Mouse (Mus musculus) telencephalon, adult 2 months (tissue): Measurements from ENCODE around the gene Klb.
A peak's percentile ranks its signal among the peaks of the same experiment; 100 is the strongest.
"Not testable (repeated sequence)": the region's sequence is repeated elsewhere in the genome, so short reads cannot be mapped to it uniquely, and the experiment has no call there.

Experiments used
- DNase-seq: peaks from one replicate; pipeline ENCODE4 v3.0.0-alpha.2; 2011; ENCODE audit warnings: low read depth, low spot score

Gene Klb

GRCm38 (mm10) chr5:65348168-65348567, at the start of gene Klb:
TSS of gene Klb (plus strand) at chr5:65348314.
- no peak for DNase-seq

DNA sequence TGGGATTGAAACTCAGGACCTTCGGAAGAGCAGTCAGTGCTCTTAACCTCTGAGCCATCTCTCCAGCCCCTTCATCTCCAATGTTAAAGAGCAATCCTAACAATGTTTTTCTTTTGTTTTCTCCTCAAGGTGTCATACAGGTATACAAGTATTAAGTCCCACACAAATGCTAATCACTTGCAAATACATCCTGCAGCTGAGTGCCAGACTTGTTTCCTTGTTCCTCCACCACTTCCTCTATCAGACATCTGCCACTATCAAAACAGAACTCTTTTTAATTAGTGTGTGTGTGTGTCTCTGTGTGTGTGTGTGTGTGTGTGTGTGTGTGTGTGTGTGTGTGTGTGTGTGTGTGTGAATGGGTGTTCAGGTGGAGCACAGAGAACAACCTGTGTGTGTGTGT, 48.5 kb upstream of the Klb start:
- not testable (repeated sequence) for DNase-seq

DNA sequence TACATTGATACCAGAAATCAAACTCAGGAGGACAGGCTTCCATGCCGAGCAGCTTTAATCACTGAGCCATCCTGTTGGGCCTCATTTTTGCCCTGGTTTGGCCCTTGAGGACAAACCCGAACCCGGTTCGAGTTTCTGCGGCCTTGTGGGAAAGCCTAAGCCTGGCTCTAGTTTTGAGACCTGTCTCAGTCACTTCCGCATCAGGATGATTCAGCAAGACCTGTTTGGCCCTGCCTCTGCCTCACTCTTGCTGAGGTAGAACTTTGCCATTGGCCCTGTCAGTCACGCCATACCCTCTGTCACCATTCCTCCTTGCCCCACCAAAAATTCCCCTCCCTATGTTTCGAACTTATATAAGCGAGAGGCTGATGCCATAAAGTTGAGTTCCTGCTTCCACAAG, 48.0 kb upstream of the Klb start:
- DNase-seq: no peak

- peak; percentile 38 for DNase-seq
Measured at GRCm38 (mm10) chr5:65305516-65305915, 42.6 kb upstream of the Klb start.

DNA sequence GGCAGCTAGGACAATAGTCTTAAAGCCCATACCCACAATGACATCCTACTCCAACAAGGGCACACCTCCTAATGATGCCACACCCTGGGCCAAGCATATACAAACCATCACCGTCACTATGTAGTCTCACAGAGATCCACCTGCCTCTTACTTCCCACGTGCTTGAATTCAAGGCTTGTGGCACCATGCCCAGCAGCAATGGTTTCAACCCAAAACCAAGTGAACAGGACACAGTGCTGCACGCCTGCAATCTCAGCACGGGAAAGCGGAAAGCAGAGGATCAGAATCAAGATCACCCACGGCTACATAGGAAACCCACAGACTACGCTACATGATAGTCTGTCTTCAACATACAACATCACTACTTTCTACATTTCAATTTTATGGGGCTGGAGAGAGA, 39.9 kb upstream of the Klb start:
- no peak for DNase-seq

GRCm38 (mm10) chr5:65308866-65309265, 39.2 kb upstream of the Klb start:
- DNase-seq: no peak

DNA sequence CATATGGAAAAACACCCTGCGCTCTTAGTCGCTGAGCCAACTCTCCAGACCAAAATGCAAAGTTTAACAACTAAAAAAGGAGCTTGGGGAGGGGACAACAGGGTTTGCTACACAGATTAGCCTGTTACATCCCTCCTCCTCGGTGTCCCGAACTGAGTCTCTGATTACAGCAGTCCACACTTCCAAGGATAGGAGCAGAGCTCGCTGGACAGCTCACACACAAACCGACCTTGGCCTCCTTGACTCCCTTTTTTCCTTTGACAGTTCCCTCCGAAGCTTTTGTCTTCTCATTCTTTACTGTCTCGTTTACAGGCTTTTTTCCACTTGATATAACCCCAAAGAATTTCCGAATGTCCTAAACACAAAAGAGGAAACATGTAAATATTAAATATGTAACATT, 28.9 kb upstream of the Klb start:
- DNase-seq: no peak

GRCm38 (mm10) chr5:65322165-65322564, 25.9 kb upstream of the Klb start:
- no peak for DNase-seq

DNA sequence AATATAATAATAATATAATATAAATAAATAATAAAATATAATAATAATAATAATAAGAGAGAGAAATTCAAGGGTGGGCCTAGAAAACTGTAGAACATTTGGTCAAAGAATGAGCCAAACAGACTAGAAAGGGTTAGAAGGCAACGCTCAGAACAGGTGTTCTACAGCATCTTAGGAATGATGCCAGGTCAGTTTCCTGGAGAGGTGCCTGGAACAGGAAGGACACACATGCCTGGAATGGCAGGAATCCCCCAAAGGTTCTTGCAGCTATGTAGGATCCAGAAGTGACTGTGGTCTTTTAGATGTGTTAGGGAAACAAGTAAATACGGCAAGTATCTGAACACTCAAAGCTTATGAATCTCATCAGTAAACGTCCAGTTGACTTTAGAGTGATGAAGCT, 23.8 kb upstream of the Klb start:
- DNase-seq: no peak

DNA sequence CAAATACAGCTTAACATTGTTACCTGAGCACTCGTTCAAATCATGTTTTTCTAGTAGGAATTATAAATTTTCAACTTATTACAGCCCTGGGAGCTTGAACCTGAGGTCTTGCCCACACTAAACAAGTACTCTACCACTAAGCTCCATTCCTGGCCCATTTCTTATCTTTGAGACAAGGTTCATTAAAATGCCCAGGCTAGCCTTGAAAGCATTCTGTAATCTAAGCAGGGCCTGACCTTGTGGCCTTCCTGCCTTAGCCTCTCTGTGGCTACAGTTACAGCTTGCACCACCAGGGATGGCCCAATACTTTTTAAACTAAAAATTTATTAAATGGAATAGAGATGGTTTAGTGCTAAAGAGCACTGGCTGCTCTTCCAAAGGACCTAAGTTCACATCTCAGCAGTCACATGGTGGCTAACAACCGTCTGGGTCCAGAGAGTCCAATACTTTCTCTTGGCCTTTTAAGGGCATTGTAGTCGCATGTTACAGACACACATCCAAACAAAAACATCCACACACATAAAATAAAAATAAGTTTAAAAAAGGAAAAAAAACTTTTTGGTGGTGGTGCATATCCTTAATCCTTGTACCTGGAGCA, 23.3 kb upstream of the Klb start:
- DNase-seq: no peak

GRCm38 (mm10) chr5:65326212-65326611, 21.9 kb upstream of the Klb start:
- no peak for DNase-seq

DNA sequence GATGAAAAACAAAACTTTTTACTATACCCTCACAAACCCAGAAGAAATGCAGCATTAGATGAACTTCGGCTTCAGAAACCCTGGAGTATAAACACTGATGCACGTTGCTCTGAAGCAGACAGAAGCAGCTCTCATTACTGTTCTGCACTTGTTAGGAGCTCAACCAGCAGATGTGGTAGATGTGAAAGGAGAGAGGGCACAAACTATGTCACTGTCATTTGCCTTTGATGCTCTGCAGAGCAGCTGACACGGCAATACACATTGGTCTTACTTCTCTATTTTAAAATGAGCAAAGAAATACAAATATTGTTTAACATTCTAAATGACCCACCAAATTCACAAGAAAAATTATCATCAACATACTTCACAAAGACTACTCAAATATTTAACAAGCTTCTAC, 18.1 kb upstream of the Klb start:
- DNase-seq: no peak

DNA sequence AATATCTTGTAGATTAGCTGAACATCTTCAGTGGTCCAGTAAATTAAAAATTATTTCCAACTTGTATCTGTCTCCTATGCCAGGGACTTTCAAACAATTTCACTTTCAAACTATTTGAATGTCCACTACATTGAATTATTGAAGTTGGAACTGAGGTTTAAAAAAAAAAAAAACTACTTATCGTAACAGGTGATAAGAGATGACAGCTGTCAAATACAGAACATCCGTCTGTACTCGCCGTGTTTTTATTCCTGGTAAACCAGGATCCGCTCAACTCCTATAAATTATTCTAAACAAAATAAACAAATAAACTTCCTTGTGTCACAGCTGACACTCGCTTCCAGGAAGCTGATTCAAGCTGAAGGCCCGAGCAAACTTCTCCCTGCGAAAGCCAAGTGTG, 13.3 kb upstream of the Klb start:
- no peak for DNase-seq

DNA sequence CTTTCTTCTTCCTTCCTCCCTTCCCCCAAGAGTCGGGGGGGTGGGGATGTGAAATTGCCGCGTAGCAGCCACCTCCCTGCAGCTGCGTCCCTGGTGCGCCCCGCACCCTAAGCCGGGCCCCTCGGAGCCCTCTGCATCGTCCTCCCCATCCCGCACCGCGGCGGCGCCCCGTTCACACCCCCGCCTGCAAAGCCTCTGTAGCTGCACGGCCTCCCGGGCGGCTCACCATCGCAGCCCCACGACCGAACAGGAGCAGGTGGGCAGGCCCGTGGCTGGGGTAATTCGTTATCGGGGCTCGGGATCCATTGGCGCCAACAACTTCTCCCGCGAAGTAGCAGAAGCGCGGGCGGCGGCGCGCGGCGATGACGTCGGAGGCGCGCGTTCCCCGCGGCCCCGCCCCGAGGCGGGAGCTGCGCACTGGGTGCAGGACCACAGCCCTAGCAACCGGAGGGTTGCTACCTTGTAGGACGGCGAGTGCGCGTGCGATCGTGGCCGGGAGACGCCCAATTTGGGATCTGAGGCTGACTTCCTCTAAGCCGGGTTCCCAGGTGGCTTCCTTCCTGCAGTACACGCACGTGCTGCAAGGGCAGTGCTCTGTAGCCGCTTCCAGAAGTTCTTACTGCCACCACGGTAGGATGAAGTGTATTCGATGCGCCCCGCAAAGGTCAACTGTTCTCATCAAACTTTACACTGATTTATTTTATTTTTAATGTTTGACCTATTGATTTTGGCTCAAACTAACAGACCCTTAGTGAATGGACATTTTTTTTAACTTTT, 12.6 kb upstream of the Klb start, which contains the start of gene Rfc1:
TSS of gene Rfc1 (minus strand) at position 373 of the 777 bp plus-strand sequence.
- peak; percentile 83 for DNase-seq

GRCm38 (mm10) chr5:65336075-65336355, 12.1 kb upstream of the Klb start:
- no peak for DNase-seq

DNA sequence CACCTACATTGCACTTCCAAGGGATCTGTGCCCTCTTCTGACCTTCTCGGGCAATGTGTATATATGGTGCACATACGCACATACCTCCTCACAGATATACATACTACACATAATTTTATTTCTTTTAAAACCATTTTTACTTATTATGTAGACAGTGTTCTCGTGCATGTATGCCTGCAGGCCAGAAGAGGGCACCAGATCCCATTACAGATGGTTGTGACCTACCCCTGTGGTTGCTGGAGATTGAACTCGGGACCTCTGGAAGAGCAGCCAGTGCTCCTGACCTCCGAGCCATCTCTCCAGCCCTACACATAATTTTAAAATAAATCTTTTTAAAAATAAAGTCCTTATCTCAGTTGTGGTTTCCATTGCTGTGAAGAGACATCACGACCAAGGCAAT, 9.7 kb upstream of the Klb start:
- DNase-seq: no peak

DNA sequence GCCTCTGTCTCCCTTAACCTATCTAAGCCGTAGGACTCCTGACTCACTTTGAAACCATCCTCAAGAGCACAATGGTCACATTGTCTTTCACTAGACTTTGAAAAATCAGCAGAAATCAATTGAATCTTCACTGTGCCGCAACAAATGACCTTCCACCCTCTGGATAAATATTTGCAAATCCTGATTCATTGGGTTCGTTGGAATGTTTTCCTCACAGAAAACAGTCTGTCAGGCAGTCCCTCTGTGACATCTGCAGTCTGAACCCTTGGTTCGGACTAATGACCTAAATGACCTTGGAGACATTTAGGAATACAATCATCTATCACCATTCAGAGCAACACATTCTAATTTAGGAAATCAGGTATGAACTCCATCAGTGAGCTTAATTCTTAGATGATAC, 7.9 kb upstream of the Klb start:
- no peak for DNase-seq

- DNase-seq: no peak
Measured at GRCm38 (mm10) chr5:65350508-65350907, 2.4 kb downstream of the Klb start.

DNA sequence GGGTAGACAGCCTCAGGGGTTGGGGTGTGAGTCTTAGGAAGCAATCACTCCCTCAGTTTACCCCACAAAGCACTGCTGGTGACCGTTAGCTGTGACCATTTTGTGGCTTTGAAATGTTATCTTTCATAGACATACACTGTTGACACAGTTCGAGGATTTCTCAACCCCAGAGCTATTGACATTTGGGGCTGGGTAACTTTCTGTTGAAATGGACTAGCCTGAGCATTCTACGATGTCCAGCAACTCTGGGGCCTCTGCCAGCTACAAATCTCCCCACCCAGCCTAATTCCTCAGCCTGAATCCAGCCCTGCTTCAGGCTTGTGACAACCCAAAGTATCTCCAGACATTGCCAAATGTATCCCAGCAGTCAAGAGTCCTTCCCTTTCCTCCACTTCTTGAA, 6.0 kb downstream of the Klb start:
- DNase-seq: no peak

- no peak for DNase-seq
Measured at GRCm38 (mm10) chr5:65354985-65355384, 6.9 kb downstream of the Klb start.

DNA sequence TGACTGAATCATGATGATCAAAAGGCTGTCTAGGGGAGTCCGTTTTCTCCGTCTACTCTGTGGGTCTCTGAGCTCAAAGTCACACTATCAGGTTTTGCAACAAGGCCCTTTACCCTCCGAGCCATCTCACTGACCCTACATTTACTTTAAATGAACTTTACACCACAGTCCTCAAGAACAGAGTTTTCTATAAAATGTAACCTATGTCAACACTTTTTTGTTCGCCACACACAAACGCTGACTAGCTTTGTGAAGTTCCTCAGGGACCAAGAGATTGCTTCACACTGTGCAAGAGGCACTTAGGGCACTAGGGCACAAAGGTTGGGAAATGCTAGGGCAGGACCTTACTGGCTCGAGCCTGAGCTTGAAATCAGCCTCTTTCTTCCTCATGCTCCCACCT, 8.7 kb downstream of the Klb start:
- DNase-seq: no peak

GRCm38 (mm10) chr5:65357771-65358170, 9.7 kb downstream of the Klb start:
- no peak for DNase-seq

DNA sequence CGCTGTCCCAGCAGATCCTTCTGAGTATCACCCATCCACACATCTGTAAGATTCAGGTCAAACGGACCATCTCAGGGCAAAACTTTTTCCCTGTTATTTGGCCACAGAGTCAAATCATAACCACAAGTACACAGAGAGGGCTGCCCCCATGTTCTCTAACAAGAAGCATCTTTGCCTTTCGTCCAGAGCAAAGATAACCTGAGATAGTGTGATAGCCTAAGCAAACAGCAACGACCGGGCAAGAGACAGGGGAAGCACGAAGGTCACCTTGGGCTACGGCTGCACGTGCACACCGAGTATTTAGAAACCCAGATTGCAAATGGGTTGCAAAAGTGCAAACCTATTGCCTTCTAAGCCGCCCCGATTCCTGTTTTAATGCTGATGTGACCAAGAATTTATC, 19.7 kb downstream of the Klb start:
- DNase-seq: no peak

DNA sequence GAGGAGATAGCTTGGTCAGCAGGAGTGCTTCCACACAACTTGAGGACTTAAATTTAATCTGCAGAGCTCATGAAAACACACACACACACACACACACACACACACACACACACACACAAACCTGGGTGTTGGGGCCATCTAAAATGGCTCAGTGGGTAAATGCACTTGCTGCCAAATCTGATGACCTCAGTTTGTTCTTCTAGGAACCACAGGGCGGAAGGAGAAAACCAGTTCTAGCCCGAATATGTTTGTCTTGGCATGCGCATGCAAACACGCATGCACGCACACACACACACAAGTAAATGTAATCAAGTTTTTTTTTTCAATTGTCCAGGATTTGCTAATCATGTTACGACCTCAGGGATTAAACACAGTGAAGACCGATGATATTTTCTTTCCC, 23.4 kb downstream of the Klb start:
- DNase-seq: no peak
